Mouse (Mus musculus): Measurements from ENCODE around the gene Ldlrad1. TPM values are rescaled to one million over a fixed set of nuclear protein-coding genes. Genes with fewer than 3 reads are reported as not detected.

Ldlrad1 gene
- total and polyA plus RNA-seq, 3 experiments: 0.15 TPM; not detected in 2

- peak within 1 kb of the TSS; percentile 98 to 99 for H3K4me3 ChIP-seq (ENCODE audit: control insufficient read depth in 1 of 2, insufficient read depth in 1 of 2, low read depth in 2 of 2, low read length in 2 of 2)
- H3K27ac ChIP-seq (ENCODE audit: control insufficient read depth, low read depth, low read length): peak within 1 kb of the TSS; percentile 31; the same call in 1 of the 2 replicates
- DNase-seq (ENCODE audit: low read depth, low spot score): peak; percentile 95
- H3K9ac ChIP-seq (ENCODE audit: control insufficient read depth, low read depth, low read length, poor library complexity, severe bottlenecking): peak within 1 kb of the TSS; percentile 94
- TF ChIP-seq ZMIZ1 (IDR thresholded peaks at IDR 0.05; ENCODE audit: low read depth, low read length) (no peak), TCF12 (IDR thresholded peaks at IDR 0.05; ENCODE audit: low read depth, low read length) (peak; percentile 45), JUND (IDR thresholded peaks at IDR 0.05; ENCODE audit: low read depth, low read length) (no peak), MXI1 (IDR thresholded peaks at IDR 0.05; ENCODE audit: low read depth, low read length) (0 out of 2 replicates have a peak, but pooled peaks have one; percentile 15), ZNF384 (IDR thresholded peaks at IDR 0.05; ENCODE audit: low read depth, low read length) (no peak), NRF1 (IDR thresholded peaks at IDR 0.05; ENCODE audit: insufficient read depth, low read depth, low read length, poor library complexity, severe bottlenecking) (peak; percentile 76), MYC (IDR thresholded peaks at IDR 0.05; ENCODE audit: low read depth, low read length) (no peak), TBP (IDR thresholded peaks at IDR 0.05; ENCODE audit: low read depth, low read length) (0 out of 2 replicates have a peak, but pooled peaks have one; percentile 48), POLR2A (IDR thresholded peaks at IDR 0.05; ENCODE audit: control insufficient read depth in 1 of 2, insufficient read depth in 1 of 2, low read depth in 1 of 2, low read length in 2 of 2, poor library complexity in 1 of 2) (peak; percentile 31 to 64; a peak in 2 of 4 replicates), CTCF (IDR thresholded peaks at IDR 0.05 in 2 of 3, conservative IDR thresholded peaks at IDR 0.05 in 1 of 3; ENCODE audit: control insufficient read depth in 1 of 3, insufficient read depth in 1 of 3, low read depth in 2 of 3, low read length in 3 of 3, poor library complexity in 1 of 3, severe bottlenecking in 1 of 3) (peak in 2 of 3 experiments; percentile 11 to 37; a peak in 3 of 6 replicates), NELFE (IDR thresholded peaks at IDR 0.05; ENCODE audit: low read depth, low read length) (peak; percentile 40), E2F4 (IDR thresholded peaks at IDR 0.05; ENCODE audit: borderline replicate concordance, low read depth, low read length) (no peak), SIN3A (IDR thresholded peaks at IDR 0.05; ENCODE audit: low read length) (peak; percentile 36; the same call in 1 of the 2 replicates), ZKSCAN1 (IDR thresholded peaks at IDR 0.05; ENCODE audit: low read depth, low read length) (no peak), HCFC1 (IDR thresholded peaks at IDR 0.05; ENCODE audit: low read depth, low read length) (peak; percentile 55; the same call in 1 of the 2 replicates), USF1 (IDR thresholded peaks at IDR 0.05; ENCODE audit: low read depth, low read length) (peak; percentile 22; the same call in 1 of the 2 replicates), SMC3 (IDR thresholded peaks at IDR 0.05; ENCODE audit: low read depth, low read length) (0 out of 2 replicates have a peak, but pooled peaks have one; percentile 10), MAZ (IDR thresholded peaks at IDR 0.05; ENCODE audit: low read depth, low read length) (peak; percentile 67)
- H3K27me3 ChIP-seq (ENCODE audit: control insufficient read depth in 1 of 2, insufficient read depth in 2 of 2, low read length in 2 of 2): no peaks in the 10 kb centered on the region
- H3K36me3 ChIP-seq (ENCODE audit: control insufficient read depth in 1 of 2, insufficient read depth in 2 of 2, low read length in 2 of 2): peaks cover 0 to 15% of the 10 kb centered on the region in 2 experiments; a peak in 2 of 4 replicates
- H3K4me1 ChIP-seq (ENCODE audit: control insufficient read depth in 1 of 2, insufficient read depth in 2 of 2, low read length in 2 of 2): peaks cover 12 to 15% of the 10 kb centered on the region in 2 experiments; a peak in 3 of 4 replicates
- H3K9me3 ChIP-seq (replicated peaks; ENCODE audit: insufficient read depth, low read length): no peaks in the 10 kb centered on the region
- H3K79me2 ChIP-seq (ENCODE audit: control insufficient read depth, insufficient read depth, low read length, poor library complexity): peaks cover 8% of the 10 kb centered on the region
These were observed 44.4 kb downstream of the Ldlrad1 start, which contains the start of the genes Lrrc42 and Hspb11 for GRCm38 (mm10) chr4:107253125-107254091. Lrrc42 (minus strand) TSS chr4:107253532. Hspb11 (plus strand) TSS chr4:107253593.
